Mouse (Mus musculus) liver, postnatal 0 days (tissue): ENCODE results near the gene Tesmin.

Experiments
- CTCF ChIP-seq: sonication (generic); IDR thresholded peaks from 2 replicates; pipeline ENCODE4 v1.5.1; 2016; ENCODE audit warnings: antibody characterized with exemption, low read depth
- EP300 ChIP-seq: IDR thresholded peaks from 2 replicates; pipeline ENCODE4 v1.6.1; 2016; ENCODE audit warnings: antibody characterized with exemption, low read depth, mild to moderate bottlenecking

DNA sequence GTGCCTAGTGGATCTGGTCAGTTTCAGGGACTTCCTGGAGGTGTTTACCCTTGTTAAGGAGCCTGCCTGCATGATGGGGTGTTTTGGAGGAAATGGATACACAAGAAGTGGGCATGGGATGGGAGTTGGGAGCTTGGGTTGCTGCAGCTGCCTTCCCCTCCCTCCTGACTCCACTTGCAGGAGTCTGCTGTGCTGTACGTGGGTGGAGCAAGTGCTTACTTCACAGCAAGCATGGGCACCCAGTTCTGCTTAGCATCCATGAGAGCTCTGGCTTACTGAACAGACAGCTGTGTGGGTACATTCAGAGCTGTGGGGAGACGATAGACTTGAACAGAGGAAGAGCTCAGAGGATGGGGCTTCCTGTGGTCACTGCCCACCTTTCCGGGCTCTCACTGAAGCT, 47.6 kb upstream of the Tesmin start:
- no peak for TF ChIP-seq CTCF
- no peak for TF ChIP-seq EP300
